Comparison of ENCODE assay signal across 10 mouse cellular contexts in the genomic region with DNA sequence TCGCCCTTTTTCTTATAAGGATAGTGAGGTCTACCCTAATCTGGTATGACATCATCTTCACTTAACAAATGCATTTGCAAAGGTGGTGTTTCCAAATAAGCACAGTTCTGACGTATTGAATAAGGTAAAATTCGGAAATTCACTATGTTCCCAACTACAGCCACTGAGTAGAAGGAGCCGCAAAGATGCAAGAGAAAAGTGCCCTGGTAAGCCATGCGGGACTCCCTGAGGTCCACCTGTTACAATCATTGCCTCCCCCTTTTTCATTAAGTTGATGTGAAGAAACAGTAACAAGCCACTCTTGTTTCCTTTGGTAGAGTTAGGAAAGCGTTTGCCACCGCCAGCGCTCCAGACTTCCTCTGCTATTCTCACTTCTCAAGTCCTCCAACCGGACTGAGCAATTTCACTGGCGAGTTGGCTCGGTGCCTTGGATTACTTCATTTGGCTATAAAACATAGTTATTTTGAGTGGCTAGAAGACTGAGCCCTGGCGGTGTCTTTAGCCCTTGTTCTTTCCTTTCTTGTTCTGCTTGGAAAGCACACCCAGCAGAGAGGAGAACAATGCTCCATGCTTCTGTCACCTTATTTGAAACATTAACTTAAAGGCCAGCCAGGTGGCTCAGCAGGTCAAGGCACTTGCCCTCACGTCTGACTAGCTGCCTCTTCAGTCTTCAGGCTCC. TPM values are rescaled to one million over a fixed set of nuclear protein-coding genes. Genes with fewer than 3 reads are reported as not detected.
A peak's percentile ranks its signal among the peaks of the same experiment; 100 is the strongest.
DNase-seq lines count a peak whose midpoint lies in the region; ATAC-seq and TF ChIP-seq lines count a peak whose summit lies in the region.
"Had no signal": no experiment of that assay in that cellular context is flagged by ENCODE, and none has a peak within 500 bp of the region (broad histone marks: within the 10 kb centered on the region; RNA-seq: fewer than 3 reads in every experiment).

No protein-coding gene starts in this region.

- no peak for TF ChIP-seq CTCF in liver, postnatal 0 days (IDR thresholded peaks at IDR 0.05; ENCODE audit: low read depth)
- TF ChIP-seq CTCF in cerebellum, adult 2 months (IDR thresholded peaks at IDR 0.05; ENCODE audit: borderline replicate concordance, insufficient read depth, low read depth, low read length), result no peak
- TF ChIP-seq CTCF in left cerebral cortex, adult 2 months (IDR thresholded peaks at IDR 0.05), result no peak

- intact Hi-C loops in left cerebral cortex, adult 2 months (cut with DNase I), result no loop called here

- ATAC-seq in liver, postnatal 0 days, result no peak
- peak; percentile 61; the same call in 1 of the 2 replicates for ATAC-seq in heart, embryonic 16.5 days (replicated peaks; ENCODE audit: extremely low read depth, insufficient read depth, low FRiP score)
- no peak for ATAC-seq in hindbrain, embryonic 16.5 days

- H3K4me1 ChIP-seq in liver, postnatal 0 days (ENCODE audit: insufficient read depth), result peaks cover 4% of the 10 kb centered on the region; the same call in 1 of the 2 replicates
- peaks cover 9% of the 10 kb centered on the region; the same call in 1 of the 2 replicates for H3K4me1 ChIP-seq in cerebellum, adult 2 months (ENCODE audit: control insufficient read depth, insufficient read depth, low read length)
- H3K4me1 ChIP-seq in heart, embryonic 16.5 days (ENCODE audit: control insufficient read depth, insufficient read depth, low read length), result peaks cover 18% of the 10 kb centered on the region
- H3K4me1 ChIP-seq in hindbrain, embryonic 16.5 days (ENCODE audit: control insufficient read depth, insufficient read depth, low read depth, low read length), result peaks cover under 1% of the 10 kb centered on the region

- H3K4me3 ChIP-seq in liver, postnatal 0 days (ENCODE audit: low read depth, low read length), result no peak overlapping the region
- H3K4me3 ChIP-seq in cerebellum, adult 2 months (replicated peaks; ENCODE audit: insufficient read depth, low read depth, low read length), result no peak overlapping the region
- H3K4me3 ChIP-seq in heart, embryonic 16.5 days (ENCODE audit: low read length), result no peak overlapping the region
- H3K4me3 ChIP-seq in left cerebral cortex, adult 2 months, result no peak overlapping the region
- no peak overlapping the region for H3K4me3 ChIP-seq in hindbrain, embryonic 16.5 days (ENCODE audit: low read length)

- H3K27ac ChIP-seq in liver, postnatal 0 days (ENCODE audit: low read depth), result no peak overlapping the region
- H3K27ac ChIP-seq in cerebellum, adult 2 months (ENCODE audit: insufficient read depth, low read length), result no peak overlapping the region
- peak overlapping the region; percentile 74 for H3K27ac ChIP-seq in heart, embryonic 16.5 days (ENCODE audit: low read length)
- H3K27ac ChIP-seq in left cerebral cortex, adult 2 months, result no peak overlapping the region
- no peak overlapping the region for H3K27ac ChIP-seq in hindbrain, embryonic 16.5 days (ENCODE audit: low read depth, low read length)

- H3K27me3 ChIP-seq in liver, postnatal 0 days (ENCODE audit: insufficient read depth, low read length), result no peaks in the 10 kb centered on the region
- no peaks in the 10 kb centered on the region for H3K27me3 ChIP-seq in cerebellum, adult 2 months (ENCODE audit: control insufficient read depth, insufficient read depth, low read length)
- H3K27me3 ChIP-seq in heart, embryonic 16.5 days (ENCODE audit: control insufficient read depth, insufficient read depth, low read length), result no peaks in the 10 kb centered on the region
- no peaks in the 10 kb centered on the region for H3K27me3 ChIP-seq in hindbrain, embryonic 16.5 days (replicated peaks; ENCODE audit: control insufficient read depth, insufficient read depth, low read length)

- H3K36me3 ChIP-seq in liver, postnatal 0 days (replicated peaks; ENCODE audit: insufficient read depth, low read length), result no peaks in the 10 kb centered on the region
- no peaks in the 10 kb centered on the region for H3K36me3 ChIP-seq in heart, embryonic 16.5 days (ENCODE audit: control insufficient read depth, insufficient read depth)
- H3K36me3 ChIP-seq in hindbrain, embryonic 16.5 days (ENCODE audit: control insufficient read depth, insufficient read depth, low read length), result no peaks in the 10 kb centered on the region

- TF ChIP-seq POLR2A in cerebellum, adult 2 months (IDR thresholded peaks at IDR 0.05; ENCODE audit: borderline replicate concordance, insufficient read depth, low read length), result no peak

- DNase-seq in liver, postnatal 0 days, result peak; percentile 26
- no peak for DNase-seq in liver
- peak; percentile 59 to 67 for DNase-seq in cerebellum, adult 2 months
- DNase-seq in left cerebral cortex, adult 2 months (ENCODE audit: extremely low spot score in 1 of 2, low spot score in 2 of 2), result peak; percentile 36 to 65
- peak; percentile 61 to 73 for DNase-seq in right cerebral cortex, postnatal 10 days (ENCODE audit: low spot score in 2 of 2)
- DNase-seq in B cell, adult 2 months, result no peak

- 69% methylated on average over 13 of the region's 13 CpGs for WGBS in liver, postnatal 0 days (ENCODE audit: insufficient replicate concordance)
- WGBS in cerebellum, adult 2 months, result 41% methylated on average over 13 of the region's 13 CpGs
- 40% methylated on average over 13 of the region's 13 CpGs for WGBS in heart, embryonic 16.5 days
- 73% methylated on average over 13 of the region's 13 CpGs for WGBS in hindbrain, embryonic 16.5 days

- no peak overlapping the region for H3K9ac ChIP-seq in liver, postnatal 0 days (replicated peaks)
- no peak overlapping the region for H3K9ac ChIP-seq in heart, embryonic 16.5 days (ENCODE audit: low read length)
- no peak overlapping the region for H3K9ac ChIP-seq in hindbrain, embryonic 16.5 days (ENCODE audit: low read depth, low read length)

- TF ChIP-seq EP300 in liver, postnatal 0 days (IDR thresholded peaks at IDR 0.05; ENCODE audit: low read depth), result no peak

- peak overlapping the region; percentile 31 for H3K4me2 ChIP-seq in liver, postnatal 0 days (ENCODE audit: low read depth, low read length)
- H3K4me2 ChIP-seq in heart, embryonic 16.5 days (ENCODE audit: low read depth, low read length), result peak overlapping the region; percentile 20
- no peak overlapping the region for H3K4me2 ChIP-seq in hindbrain, embryonic 16.5 days (ENCODE audit: low read length)

- H3K9me3 ChIP-seq in liver, postnatal 0 days (ENCODE audit: low read length), result no peaks in the 10 kb centered on the region
- no peaks in the 10 kb centered on the region for H3K9me3 ChIP-seq in heart, embryonic 16.5 days (replicated peaks; ENCODE audit: control insufficient read depth, low read length)
- H3K9me3 ChIP-seq in hindbrain, embryonic 16.5 days (ENCODE audit: control insufficient read depth, low read length), result no peaks in the 10 kb centered on the region

RNA-seq across cellular contexts. Expression of a gene that starts 14.9 kb away (rescaled TPM):
- 26.4 and 30.2 TPM in 2 replicates for polyA plus RNA-seq in liver, postnatal 0 days (2015; fragmentation: Nextera tagmentation; extraction: Ambion mirVana)
- 3.2 and 3.5 TPM in 2 replicates for polyA plus RNA-seq in cerebellum, adult 2 months (2012; rRNA removed)
- polyA plus RNA-seq in heart, embryonic 16.5 days (2015; fragmentation: Nextera tagmentation; extraction: Ambion mirVana), result 54.5 and 61.5 TPM in 2 replicates
- total RNA-seq in left cerebral cortex, adult 2 months (2021), result 1 to 10 TPM; 5.0 to 8.2 TPM
- 6.6 and 9.3 TPM in 2 replicates for polyA plus RNA-seq in hindbrain, embryonic 16.5 days (2015; fragmentation: Nextera tagmentation; extraction: Ambion mirVana)

RNA-seq across cellular contexts. Expression of a gene that starts 51.2 kb away (rescaled TPM):
- 0.65 and 1.2 TPM in 2 replicates for polyA plus RNA-seq in liver, postnatal 0 days (2015; fragmentation: Nextera tagmentation; extraction: Ambion mirVana)
- polyA plus RNA-seq in cerebellum, adult 2 months (2012; rRNA removed), result 0.57 TPM in 1 of 2 replicates, not detected in the other
- polyA plus RNA-seq in heart, embryonic 16.5 days (2015; fragmentation: Nextera tagmentation; extraction: Ambion mirVana), result 5.4 and 6.4 TPM in 2 replicates
- not detected for total RNA-seq in left cerebral cortex, adult 2 months (2021)
- polyA plus RNA-seq in hindbrain, embryonic 16.5 days (2015; fragmentation: Nextera tagmentation; extraction: Ambion mirVana), result not detected in 2 replicates
- total RNA-seq: left cerebral cortex, adult 8-10 months had no signal
- polyA plus RNA-seq: spleen, adult 2 months had no signal

Comparison
In these comparisons a context has a peak if more than half of its experiments do, and no peak if none do; other contexts are left out.
1. DNase-seq: peak in liver, postnatal 0 days (single experiment), cerebellum, adult 2 months (2 of 2), left cerebral cortex, adult 2 months (2 of 2) and right cerebral cortex, postnatal 10 days (2 of 2); none in liver (single experiment) and B cell, adult 2 months (0 of 2).